Mouse (Mus musculus) kidney, adult 2 months (tissue): ENCODE results near the gene Gpr156.

Experiments used
- CTCF ChIP-seq: fragments of 200-500 bp; conservative IDR thresholded peaks from 2 replicates; pipeline ENCODE4 v1.5.1; 2011; ENCODE audit warnings: low read depth, mild to moderate bottlenecking, control low read depth, low read length, moderate library complexity, mixed read lengths; ENCODE audit not compliant: insufficient read depth, insufficient read length
- POLR2A ChIP-seq: fragments of 200-500 bp; IDR thresholded peaks from one replicate; pipeline ENCODE4 v1.6.1; 2011; ENCODE audit warnings: low read depth, low read length, control low read depth

DNA sequence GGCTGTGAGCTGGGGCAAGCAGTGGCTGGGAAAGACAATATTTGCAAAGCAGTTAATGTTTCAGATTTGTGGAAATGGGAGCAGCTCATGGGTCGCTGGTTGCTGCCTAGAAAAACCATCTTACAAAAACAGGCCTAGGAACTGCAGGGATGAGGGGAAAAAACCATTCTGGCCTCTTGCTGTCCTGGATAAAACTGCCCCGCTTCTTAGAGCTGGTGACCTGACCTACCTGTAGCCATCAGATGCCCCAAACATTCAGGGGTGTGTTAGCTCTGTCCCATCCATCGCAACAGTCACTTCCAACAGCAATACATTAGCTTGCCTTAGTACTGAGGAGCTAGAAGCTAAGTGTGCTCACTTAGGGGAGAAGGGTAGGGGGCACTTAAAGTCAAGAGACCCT lies 27.3 kb upstream of the Gpr156 start:
- TF ChIP-seq CTCF (no peak), POLR2A (no peak)
